Mouse (Mus musculus) midbrain, embryonic 10.5 days (tissue): ENCODE data around the gene Tmem54. TPM values are rescaled to one million over a fixed set of nuclear protein-coding genes. Genes with fewer than 3 reads are reported as not detected.
A peak's percentile ranks its signal among the peaks of the same experiment; 100 is the strongest.

Experiments
- DNase-seq: peaks from one replicate; pipeline ENCODE4 v3.0.0-alpha.2; 2017; ENCODE audit warnings: low spot score
- H3K27ac ChIP-seq: fragments of 300-500 bp; sonication (generic); replicated peaks from 2 replicates; pipeline ENCODE4 v1.5.1; 2016; ENCODE audit warnings: mild to moderate bottlenecking
- H3K27me3 ChIP-seq: fragments of 300-500 bp; sonication (generic); 2 replicates; pipeline ENCODE4 v1.6.1; 2016; ENCODE audit warnings: low read depth, mild to moderate bottlenecking; ENCODE audit not compliant: poor library complexity, severe bottlenecking
- H3K36me3 ChIP-seq: fragments of 300-500 bp; sonication (generic); 2 replicates; pipeline ENCODE4 v1.6.1; 2016; ENCODE audit warnings: mild to moderate bottlenecking, moderate library complexity
- H3K4me1 ChIP-seq: fragments of 300-500 bp; sonication (generic); 2 replicates; pipeline ENCODE4 v1.6.1; 2016
- H3K4me3 ChIP-seq: fragments of 300-500 bp; sonication (generic); 2 replicates; pipeline ENCODE4 v1.5.1; 2016; ENCODE audit warnings: mild to moderate bottlenecking, moderate library complexity
- H3K9me3 ChIP-seq: fragments of 300-500 bp; sonication (generic); replicated peaks from 2 replicates; pipeline ENCODE4 v1.6.1; 2016; ENCODE audit warnings: mild to moderate bottlenecking
- WGBS: fragments of 180-500 bp; shearing (Covaris S2); methylation state at CpG from one replicate; pipeline ENCODE4 v1.1.7; 2016; 5-methylcytosine and 5-hydroxymethylcytosine counted together
- polyA plus RNA-seq: library from polyadenylated mRNA; unstranded; fragments of >200 nt; fragmentation: Nextera tagmentation; extraction: Ambion mirVana; gene quantifications from 2 replicates; pipeline ENCODE4 v1.2.1, GENCODE M21; 2016

Tmem54 gene
- polyA plus RNA-seq: 1.0 and 2.1 TPM in 2 replicates

DNA sequence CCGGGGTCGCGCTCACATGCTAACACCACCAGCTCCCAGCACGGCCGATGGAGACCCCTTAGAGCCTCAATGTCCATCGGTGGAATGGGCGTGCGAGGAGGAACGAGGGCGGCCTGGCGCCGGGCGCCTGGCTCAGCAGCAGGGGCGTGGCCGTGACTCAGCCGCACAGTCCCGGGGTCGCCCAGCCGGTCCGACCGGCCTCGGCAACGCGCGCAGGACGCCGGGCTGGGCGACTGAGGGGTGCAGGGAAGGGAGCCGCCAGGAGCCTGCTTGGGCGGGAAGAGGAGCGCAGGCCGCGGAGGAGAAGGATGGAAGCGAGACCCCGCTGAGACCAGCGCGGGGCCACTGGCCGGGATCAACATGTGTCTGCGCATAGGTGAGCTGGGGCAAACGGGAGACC is at the start of gene Tmem54:
TSS of gene Tmem54 (plus strand) at position 193 of the 400 bp plus-strand sequence.
- DNase-seq: peak; percentile 34
- H3K27ac ChIP-seq: no peak within 1 kb of the TSS; the same call in 1 of the 2 replicates
- 1% methylated on average over 40 of the region's 40 CpGs for WGBS

DNA sequence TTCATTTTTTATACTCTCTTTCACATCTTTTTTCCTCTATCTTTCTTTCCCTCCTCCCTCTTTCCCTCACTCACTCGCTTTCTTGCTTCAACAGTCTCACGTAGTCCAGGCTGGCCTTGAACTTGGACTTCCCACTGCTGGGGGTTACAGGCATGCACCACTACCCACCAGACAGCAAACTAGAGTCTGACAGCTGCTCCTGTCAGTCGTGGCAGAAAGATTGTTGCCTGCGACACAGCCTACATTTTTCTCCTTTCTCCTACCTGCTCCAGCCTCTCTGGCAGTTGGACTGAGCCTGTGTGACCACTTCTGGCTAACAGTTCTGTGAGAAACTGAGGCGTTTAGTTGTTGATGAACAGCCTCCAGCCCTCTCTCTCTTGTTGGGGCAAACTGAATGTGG is 49.8 kb upstream of the Tmem54 start:
- no peak for DNase-seq
- H3K27me3 ChIP-seq: peaks cover 29% of the 10 kb centered on the region
- H3K36me3 ChIP-seq: no peaks in the 10 kb centered on the region
- no peak overlapping the region for H3K27ac ChIP-seq
- 90% methylated on average over 5 of the region's 5 CpGs for WGBS
- peaks cover 25% of the 10 kb centered on the region for H3K4me1 ChIP-seq
- H3K4me3 ChIP-seq: no peak overlapping the region
- H3K9me3 ChIP-seq: no peaks in the 10 kb centered on the region

More for the DNA sequence above, at the start of gene Tmem54:
- H3K36me3 ChIP-seq: no peaks in the 10 kb centered on the region
- peaks cover 21% of the 10 kb centered on the region for H3K4me1 ChIP-seq
- H3K4me3 ChIP-seq: peak within 1 kb of the TSS; percentile 51
- H3K9me3 ChIP-seq: no peaks in the 10 kb centered on the region
- H3K27me3 ChIP-seq: peaks cover 58% of the 10 kb centered on the region

DNA sequence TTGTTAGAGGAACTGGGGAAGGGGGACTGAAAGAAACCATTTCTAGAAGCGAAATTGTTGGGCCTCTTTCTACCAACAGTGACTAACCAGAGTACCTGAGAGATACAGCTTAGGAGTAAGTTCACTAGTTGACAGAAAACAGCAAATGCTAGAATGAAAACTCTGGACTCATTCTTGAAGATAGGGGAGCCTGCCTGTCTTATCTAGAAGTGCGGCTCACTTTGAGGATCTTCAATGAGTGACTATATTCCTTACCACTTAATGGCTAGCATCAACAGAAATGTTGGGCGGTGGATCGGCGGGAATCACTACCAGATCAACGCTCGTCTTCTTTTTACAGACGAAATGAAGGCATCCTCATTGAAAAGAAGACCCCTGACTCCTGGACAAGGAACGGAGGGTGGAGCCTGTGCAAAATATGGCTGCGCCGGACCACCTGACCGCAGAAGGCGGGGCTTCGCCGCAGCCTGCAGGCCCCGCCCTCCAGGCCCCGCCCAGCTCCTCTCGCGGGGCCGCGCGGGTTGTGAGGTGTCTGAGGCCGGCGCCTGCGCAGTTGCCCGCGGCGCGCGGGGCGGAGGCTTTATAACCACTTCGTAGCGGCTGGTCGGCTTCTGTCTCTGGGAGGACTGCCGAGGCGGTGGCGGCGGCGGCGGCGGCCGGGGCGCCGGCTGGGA is 47.7 kb upstream of the Tmem54 start:
- Histone ChIP-seq H3K27ac (peak overlapping the region; percentile 91), H3K4me3 (peak overlapping the region; percentile 72), H3K36me3 (no peaks in the 10 kb centered on the region), H3K27me3 (peaks cover 13% of the 10 kb centered on the region), H3K4me1 (peaks cover 30% of the 10 kb centered on the region), H3K9me3 (no peaks in the 10 kb centered on the region)
- peak; percentile 96 for DNase-seq
- 5% methylated on average over 44 of the region's 44 CpGs for WGBS

DNA sequence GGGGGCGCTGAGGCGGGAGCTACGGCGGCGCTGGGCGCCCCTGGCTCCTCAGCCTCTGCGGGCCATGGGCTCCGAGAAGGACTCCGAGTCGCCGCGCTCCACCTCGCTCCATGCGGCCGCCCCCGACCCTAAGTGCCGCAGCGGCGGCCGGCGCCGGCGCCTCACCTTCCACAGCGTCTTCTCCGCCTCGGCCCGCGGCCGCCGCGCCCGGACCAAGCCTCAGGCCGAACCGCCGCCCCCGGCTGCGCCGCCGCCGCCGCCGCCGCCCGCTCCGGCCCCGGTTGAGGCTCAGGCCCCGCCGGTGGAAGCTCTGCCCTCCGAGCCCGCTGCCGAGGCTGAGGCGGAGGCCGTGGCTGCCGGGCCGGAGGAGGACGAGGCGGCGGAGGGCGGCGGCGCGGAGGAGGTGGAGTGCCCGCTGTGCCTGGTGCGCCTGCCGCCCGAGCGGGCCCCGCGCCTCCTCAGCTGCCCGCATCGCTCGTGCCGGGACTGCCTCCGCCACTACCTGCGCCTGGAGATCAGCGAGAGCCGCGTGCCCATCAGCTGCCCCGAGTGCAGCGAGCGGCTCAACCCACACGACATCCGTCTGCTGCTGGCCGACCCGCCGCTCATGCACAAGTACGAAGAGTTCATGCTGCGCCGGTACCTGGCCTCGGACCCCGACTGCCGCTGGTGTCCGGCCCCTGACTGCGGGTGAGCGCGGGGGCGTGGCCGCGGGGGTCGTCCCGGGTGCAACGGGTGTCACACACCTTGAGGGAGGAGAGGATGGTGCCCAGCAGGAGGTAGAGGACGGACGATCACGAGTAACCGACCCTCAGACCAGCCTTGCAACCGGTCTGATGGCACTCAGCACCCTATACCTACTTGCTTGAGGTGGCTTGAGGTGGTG is 46.9 kb upstream of the Tmem54 start, which contains the start of gene Rnf19b:
TSS of gene Rnf19b (plus strand) at position 65 of the 886 bp plus-strand sequence.
- peak; percentile 64 for DNase-seq
- H3K9me3 ChIP-seq: no peaks in the 10 kb centered on the region
- H3K4me3 ChIP-seq: peak within 1 kb of the TSS; percentile 72
- WGBS: under 1% methylated on average over 103 of the region's 107 CpGs
- peaks cover 9% of the 10 kb centered on the region for H3K27me3 ChIP-seq
- H3K4me1 ChIP-seq: peaks cover 30% of the 10 kb centered on the region
- peak within 1 kb of the TSS; percentile 91 for H3K27ac ChIP-seq
- H3K36me3 ChIP-seq: no peaks in the 10 kb centered on the region

- WGBS: 5% methylated on average over 13 of the region's 13 CpGs
- no peak overlapping the region for H3K27ac ChIP-seq
- no peaks in the 10 kb centered on the region for H3K36me3 ChIP-seq
- DNase-seq: peak; percentile 35
- peaks cover 9% of the 10 kb centered on the region for H3K27me3 ChIP-seq
- H3K9me3 ChIP-seq: no peaks in the 10 kb centered on the region
- H3K4me1 ChIP-seq: peaks cover 30% of the 10 kb centered on the region
- peak overlapping the region; percentile 72 for H3K4me3 ChIP-seq
Measured at GRCm38 (mm10) chr4:129059125-129059551, 46.2 kb upstream of the Tmem54 start.

DNA sequence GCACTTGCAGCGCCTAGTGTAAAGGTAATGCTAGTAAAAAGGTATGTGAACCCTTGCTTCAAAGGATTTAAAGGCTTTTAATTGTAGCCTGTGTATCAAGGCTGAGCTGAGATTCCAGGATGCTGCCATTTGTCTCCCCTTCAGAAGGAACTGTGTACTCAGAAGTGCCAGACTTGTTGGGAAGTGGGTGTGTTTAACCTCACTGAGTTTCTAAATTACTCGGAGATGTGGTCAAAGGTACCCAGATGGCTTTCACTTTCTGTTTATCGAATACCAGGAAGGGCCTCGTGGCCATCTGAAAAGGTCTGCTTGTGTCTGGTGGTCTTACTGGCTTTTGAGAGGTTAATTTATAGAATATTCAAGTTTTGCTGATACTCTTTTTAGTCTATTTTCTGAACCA is 45.4 kb upstream of the Tmem54 start:
- peaks cover 9% of the 10 kb centered on the region for H3K27me3 ChIP-seq
- no peaks in the 10 kb centered on the region for H3K36me3 ChIP-seq
- H3K27ac ChIP-seq: no peak overlapping the region
- H3K4me3 ChIP-seq: peak overlapping the region; percentile 72
- H3K4me1 ChIP-seq: peaks cover 30% of the 10 kb centered on the region
- DNase-seq: no peak
- H3K9me3 ChIP-seq: no peaks in the 10 kb centered on the region
- WGBS: 66% methylated on average over 4 of the region's 4 CpGs

GRCm38 (mm10) chr4:129061486-129061885 is 43.9 kb upstream of the Tmem54 start:
- Histone ChIP-seq H3K27me3 (peaks cover 9% of the 10 kb centered on the region), H3K9me3 (no peaks in the 10 kb centered on the region), H3K27ac (no peak overlapping the region), H3K4me1 (peaks cover 30% of the 10 kb centered on the region), H3K4me3 (no peak overlapping the region), H3K36me3 (no peaks in the 10 kb centered on the region)
- no peak for DNase-seq
- WGBS: 98% methylated on average over 1 of the region's 1 CpGs

- H3K9me3 ChIP-seq: no peaks in the 10 kb centered on the region
- H3K27me3 ChIP-seq: peaks cover 9% of the 10 kb centered on the region
- H3K4me1 ChIP-seq: peaks cover 27% of the 10 kb centered on the region
- H3K36me3 ChIP-seq: no peaks in the 10 kb centered on the region
- H3K27ac ChIP-seq: no peak overlapping the region
- no peak for DNase-seq
- no peak overlapping the region for H3K4me3 ChIP-seq
- WGBS: 89% methylated on average over 3 of the region's 3 CpGs
Measured at GRCm38 (mm10) chr4:129062281-129063075, 42.9 kb upstream of the Tmem54 start.

GRCm38 (mm10) chr4:129065688-129066236 is 39.6 kb upstream of the Tmem54 start:
- Histone ChIP-seq H3K27ac (no peak overlapping the region), H3K36me3 (no peaks in the 10 kb centered on the region), H3K9me3 (no peaks in the 10 kb centered on the region), H3K4me1 (peaks cover 4% of the 10 kb centered on the region; the same call in 1 of the 2 replicates), H3K27me3 (no peaks in the 10 kb centered on the region), H3K4me3 (no peak overlapping the region)
- no peak for DNase-seq

- DNase-seq: no peak
- Histone ChIP-seq H3K36me3 (peaks cover under 1% of the 10 kb centered on the region; the same call in 1 of the 2 replicates), H3K27me3 (no peaks in the 10 kb centered on the region), H3K9me3 (no peaks in the 10 kb centered on the region), H3K4me3 (no peak overlapping the region), H3K27ac (no peak overlapping the region), H3K4me1 (no peaks in the 10 kb centered on the region)
- WGBS: 86% methylated on average over 5 of the region's 5 CpGs
Measured at GRCm38 (mm10) chr4:129067638-129068415, 37.5 kb upstream of the Tmem54 start.

GRCm38 (mm10) chr4:129068848-129069247 is 36.5 kb upstream of the Tmem54 start:
- H3K4me1 ChIP-seq: no peaks in the 10 kb centered on the region
- peaks cover 9% of the 10 kb centered on the region for H3K36me3 ChIP-seq
- DNase-seq: no peak
- WGBS: 91% methylated on average over 4 of the region's 4 CpGs
- H3K9me3 ChIP-seq: no peaks in the 10 kb centered on the region
- H3K27ac ChIP-seq: no peak overlapping the region
- no peaks in the 10 kb centered on the region for H3K27me3 ChIP-seq
- H3K4me3 ChIP-seq: no peak overlapping the region
